Mouse (Mus musculus): ENCODE results near the gene Mapk8. TPM values are rescaled to one million over a fixed set of nuclear protein-coding genes. Genes with fewer than 3 reads are reported as not detected.

Mapk8 gene
- polyA plus RNA-seq, 1 experiment from 2014 or later = 17.3 TPM

- no peak for DNase-seq (ENCODE audit: low spot score)
- Histone ChIP-seq H3K36me3 (no peaks in the 10 kb centered on the region), H3K4me1 (peaks cover 22% of the 10 kb centered on the region), H3K27me3 (ENCODE audit: low read depth, poor library complexity, severe bottlenecking) (peaks cover 18% of the 10 kb centered on the region), H3K9me3 (replicated peaks) (no peaks in the 10 kb centered on the region), H3K4me3 (no peak overlapping the region), H3K27ac (replicated peaks) (no peak overlapping the region)
- 81% methylated on average over 12 of the region's 12 CpGs for WGBS
Measured at GRCm38 (mm10) chr14:33357600-33358368, 89.2 kb downstream of the Mapk8 start.

GRCm38 (mm10) chr14:33355276-33355675, 91.7 kb downstream of the Mapk8 start:
- no peaks in the 10 kb centered on the region for H3K36me3 ChIP-seq
- peaks cover 10% of the 10 kb centered on the region for H3K4me1 ChIP-seq
- WGBS = 85% methylated on average over 5 of the region's 5 CpGs
- peaks cover 43% of the 10 kb centered on the region for H3K27me3 ChIP-seq (ENCODE audit: low read depth, poor library complexity, severe bottlenecking)
- H3K9me3 ChIP-seq (replicated peaks) = no peaks in the 10 kb centered on the region
- no peak overlapping the region for H3K4me3 ChIP-seq
- no peak overlapping the region for H3K27ac ChIP-seq (replicated peaks)
- no peak for DNase-seq (ENCODE audit: low spot score)

GRCm38 (mm10) chr14:33352890-33353289, 94.1 kb downstream of the Mapk8 start:
- 86% methylated on average over 6 of the region's 6 CpGs for WGBS
- H3K27me3 ChIP-seq (ENCODE audit: low read depth, poor library complexity, severe bottlenecking) = peaks cover 65% of the 10 kb centered on the region
- H3K4me3 ChIP-seq = no peak overlapping the region
- no peak for DNase-seq (ENCODE audit: low spot score)
- H3K36me3 ChIP-seq = no peaks in the 10 kb centered on the region
- H3K4me1 ChIP-seq = peaks cover 10% of the 10 kb centered on the region
- H3K27ac ChIP-seq (replicated peaks) = no peak overlapping the region
- no peaks in the 10 kb centered on the region for H3K9me3 ChIP-seq (replicated peaks)

- H3K36me3 ChIP-seq = no peaks in the 10 kb centered on the region
- WGBS = 69% methylated on average over 6 of the region's 6 CpGs
- DNase-seq (ENCODE audit: low spot score) = no peak
Measured at GRCm38 (mm10) chr14:33351984-33352722, 94.8 kb downstream of the Mapk8 start.

GRCm38 (mm10) chr14:33351019-33351418, 95.9 kb downstream of the Mapk8 start:
- WGBS = under 1% methylated on average over 37 of the region's 42 CpGs
- Histone ChIP-seq H3K36me3 (no peaks in the 10 kb centered on the region), H3K4me1 (peaks cover 10% of the 10 kb centered on the region), H3K27ac (replicated peaks) (no peak overlapping the region), H3K27me3 (ENCODE audit: low read depth, poor library complexity, severe bottlenecking) (peaks cover 65% of the 10 kb centered on the region), H3K9me3 (replicated peaks) (no peaks in the 10 kb centered on the region), H3K4me3 (peak overlapping the region; percentile 55)
- peak; percentile 25 for DNase-seq (ENCODE audit: low spot score)

More at GRCm38 (mm10) chr14:33351984-33352722, 94.8 kb downstream of the Mapk8 start:
- H3K9me3 ChIP-seq (replicated peaks) = no peaks in the 10 kb centered on the region
- H3K4me3 ChIP-seq = no peak overlapping the region
- H3K4me1 ChIP-seq = peaks cover 10% of the 10 kb centered on the region
- no peak overlapping the region for H3K27ac ChIP-seq (replicated peaks)
- peaks cover 65% of the 10 kb centered on the region for H3K27me3 ChIP-seq (ENCODE audit: low read depth, poor library complexity, severe bottlenecking)

GRCm38 (mm10) chr14:33348146-33348545, 98.8 kb downstream of the Mapk8 start:
- Histone ChIP-seq H3K27me3 (ENCODE audit: low read depth, poor library complexity, severe bottlenecking) (peaks cover 50% of the 10 kb centered on the region), H3K36me3 (no peaks in the 10 kb centered on the region), H3K4me3 (no peak overlapping the region), H3K9me3 (replicated peaks) (no peaks in the 10 kb centered on the region), H3K4me1 (peaks cover 7% of the 10 kb centered on the region), H3K27ac (replicated peaks) (no peak overlapping the region)
- no peak for DNase-seq (ENCODE audit: low spot score)
- WGBS = 84% methylated on average over 1 of the region's 1 CpGs

GRCm38 (mm10) chr14:33347738-33348137, 99.2 kb downstream of the Mapk8 start:
- Histone ChIP-seq H3K4me1 (peaks cover 7% of the 10 kb centered on the region), H3K4me3 (no peak overlapping the region), H3K9me3 (replicated peaks) (no peaks in the 10 kb centered on the region), H3K36me3 (no peaks in the 10 kb centered on the region), H3K27me3 (ENCODE audit: low read depth, poor library complexity, severe bottlenecking) (peaks cover 46% of the 10 kb centered on the region), H3K27ac (replicated peaks) (no peak overlapping the region)
- no peak for DNase-seq (ENCODE audit: low spot score)
- 69% methylated on average over 4 of the region's 4 CpGs for WGBS

- Histone ChIP-seq H3K9me3 (replicated peaks) (no peaks in the 10 kb centered on the region), H3K27ac (replicated peaks) (no peak overlapping the region), H3K4me1 (peaks cover 7% of the 10 kb centered on the region), H3K36me3 (no peaks in the 10 kb centered on the region), H3K27me3 (ENCODE audit: low read depth, poor library complexity, severe bottlenecking) (peaks cover 34% of the 10 kb centered on the region), H3K4me3 (no peak overlapping the region)
- WGBS = 84% methylated on average over 6 of the region's 6 CpGs
- no peak for DNase-seq (ENCODE audit: low spot score)
Measured at GRCm38 (mm10) chr14:33346546-33346945, 100.4 kb downstream of the Mapk8 start.

- no peaks in the 10 kb centered on the region for H3K9me3 ChIP-seq (replicated peaks)
- H3K4me3 ChIP-seq = no peak overlapping the region
- H3K4me1 ChIP-seq = no peaks in the 10 kb centered on the region
- 87% methylated on average over 14 of the region's 14 CpGs for WGBS
- 0 out of 2 replicates have a peak, but pooled peaks cover under 1% of the 10 kb centered on the region for H3K27me3 ChIP-seq (ENCODE audit: low read depth, poor library complexity, severe bottlenecking)
- DNase-seq (ENCODE audit: low spot score) = no peak
- no peak overlapping the region for H3K27ac ChIP-seq (replicated peaks)
- H3K36me3 ChIP-seq = no peaks in the 10 kb centered on the region
Measured at GRCm38 (mm10) chr14:33343131-33343725, 103.7 kb downstream of the Mapk8 start.

- Histone ChIP-seq H3K27me3 (ENCODE audit: low read depth, poor library complexity, severe bottlenecking) (no peaks in the 10 kb centered on the region), H3K9me3 (replicated peaks) (no peaks in the 10 kb centered on the region), H3K4me3 (no peak overlapping the region), H3K36me3 (no peaks in the 10 kb centered on the region), H3K27ac (replicated peaks) (no peak overlapping the region), H3K4me1 (no peaks in the 10 kb centered on the region; the same call in 1 of the 2 replicates)
- 79% methylated on average over 5 of the region's 5 CpGs for WGBS
- no peak for DNase-seq (ENCODE audit: low spot score)
Measured at GRCm38 (mm10) chr14:33338684-33339083, 108.3 kb downstream of the Mapk8 start.

GRCm38 (mm10) chr14:33335733-33336132, 111.2 kb downstream of the Mapk8 start:
- no peaks in the 10 kb centered on the region for H3K27me3 ChIP-seq (ENCODE audit: low read depth, poor library complexity, severe bottlenecking)
- WGBS = 72% methylated on average over 6 of the region's 6 CpGs
- DNase-seq (ENCODE audit: low spot score) = no peak
- no peak overlapping the region for H3K4me3 ChIP-seq
- H3K9me3 ChIP-seq (replicated peaks) = no peaks in the 10 kb centered on the region
- no peak overlapping the region for H3K27ac ChIP-seq (replicated peaks)
- no peaks in the 10 kb centered on the region; the same call in 1 of the 2 replicates for H3K4me1 ChIP-seq
- no peaks in the 10 kb centered on the region for H3K36me3 ChIP-seq

GRCm38 (mm10) chr14:33334402-33334801, 112.6 kb downstream of the Mapk8 start:
- H3K9me3 ChIP-seq (replicated peaks) = no peaks in the 10 kb centered on the region
- 79% methylated on average over 4 of the region's 4 CpGs for WGBS
- H3K4me1 ChIP-seq = no peaks in the 10 kb centered on the region; the same call in 1 of the 2 replicates
- no peak overlapping the region for H3K4me3 ChIP-seq
- no peaks in the 10 kb centered on the region for H3K36me3 ChIP-seq
- H3K27ac ChIP-seq (replicated peaks) = no peak overlapping the region
- no peak for DNase-seq (ENCODE audit: low spot score)
- no peaks in the 10 kb centered on the region for H3K27me3 ChIP-seq (ENCODE audit: low read depth, poor library complexity, severe bottlenecking)

Data from midbrain, embryonic 10.5 days (tissue).